Mouse (Mus musculus): Measurements from ENCODE around the gene Gm45261.

DNA sequence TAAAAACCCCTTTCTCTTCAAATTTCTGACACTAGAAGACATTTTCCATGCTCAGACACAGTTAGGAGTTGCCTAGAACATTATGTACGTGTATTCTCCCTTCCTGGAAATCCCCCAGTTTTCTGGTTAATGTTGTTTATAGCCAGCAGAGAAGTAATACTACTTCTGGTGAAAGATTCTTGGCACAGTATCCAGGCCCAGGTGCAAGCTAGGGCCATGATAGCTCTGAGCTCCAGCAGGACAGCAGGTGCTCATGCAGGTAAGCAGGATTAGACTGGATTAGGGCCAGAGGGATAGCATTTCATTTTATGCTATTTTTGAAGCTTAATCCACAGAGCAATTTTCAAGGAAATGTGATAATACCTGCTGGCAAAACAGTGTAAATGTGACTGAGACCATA lies 33.8 kb downstream of the Gm45261 start:
- TF ChIP-seq TAL1 (conservative IDR thresholded peaks at IDR 0.05; ENCODE audit: low read depth, low read length) = no peak
- TF ChIP-seq CTCF (IDR thresholded peaks at IDR 0.05; ENCODE audit: low read depth, low read length) = no peak
- TF ChIP-seq GATA1 (IDR thresholded peaks at IDR 0.05; ENCODE audit: borderline replicate concordance, low read length) = no peak
